Mouse (Mus musculus): ENCODE results near the gene Alyref. TPM values are rescaled to one million over a fixed set of nuclear protein-coding genes. Genes with fewer than 3 reads are reported as not detected.
A peak's percentile ranks its signal among the peaks of the same experiment; 100 is the strongest.

Alyref gene
- polyA plus RNA-seq, 1 experiment, result 113 TPM

DNA sequence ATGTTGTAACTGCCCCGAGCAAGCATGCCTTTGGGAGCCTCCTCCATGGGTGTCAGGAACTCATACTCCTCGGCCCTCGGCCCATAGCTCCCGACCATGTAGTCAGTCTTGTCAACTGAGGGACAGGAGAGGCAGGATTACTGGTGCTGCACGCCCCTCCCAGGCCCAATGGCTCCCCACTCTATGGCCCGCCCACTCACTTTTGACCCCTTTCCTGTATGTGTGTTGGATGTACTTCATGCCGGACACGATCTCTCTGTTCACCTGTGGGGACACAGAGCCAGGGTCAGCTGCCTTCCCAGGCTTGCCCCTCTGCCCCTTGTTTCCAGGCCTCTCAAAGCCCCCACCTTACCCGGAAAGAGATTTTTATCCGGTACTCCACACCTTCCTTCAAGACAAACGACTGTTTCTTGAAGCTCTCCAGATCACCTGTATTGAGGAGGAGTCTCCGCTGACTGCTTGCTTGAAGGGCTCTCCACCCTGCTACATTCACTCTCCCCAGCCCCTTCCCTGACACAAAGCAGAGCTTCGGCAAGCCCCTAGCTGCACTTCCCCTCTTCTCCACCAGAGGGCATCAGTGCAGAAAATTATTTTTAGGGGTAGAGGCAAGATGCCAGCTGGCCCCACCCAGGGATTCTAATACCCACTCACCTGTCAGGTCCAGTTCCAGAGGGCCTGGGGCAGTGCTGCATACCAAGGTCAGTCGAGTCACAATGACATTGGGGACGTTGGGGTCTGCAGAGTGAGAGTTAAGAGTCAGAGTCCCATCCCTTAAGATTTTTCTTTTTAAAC lies 18.7 kb downstream of the Alyref start:
- Histone ChIP-seq H3K4me3 (peak overlapping the region; percentile 99), H3K36me3 (ENCODE audit: control insufficient read depth, insufficient read depth) (peaks cover 24% of the 10 kb centered on the region), H3K4me2 (ENCODE audit: low read depth) (peak overlapping the region; percentile 100), H3K27me3 (ENCODE audit: control insufficient read depth, insufficient read depth, insufficient read length) (no peaks in the 10 kb centered on the region), H3ac (ENCODE audit: control insufficient read depth, insufficient read length) (peak overlapping the region; percentile 90), H3K79me2 (ENCODE audit: control insufficient read depth, insufficient read depth) (peaks cover 25% of the 10 kb centered on the region)
- TF ChIP-seq MYOD1 (IDR thresholded peaks at IDR 0.05; ENCODE audit: control insufficient read depth in 1 of 3, insufficient read length in 2 of 3, low read depth in 2 of 3) (peak in 2 of 3 experiments; percentile 6 to 67), E2F4 (IDR thresholded peaks at IDR 0.05; ENCODE audit: insufficient read depth) (no peak), POLR2AphosphoS2 (IDR thresholded peaks at IDR 0.05; ENCODE audit: insufficient read length, low read depth) (no peak), TCF3 (IDR thresholded peaks at IDR 0.05; ENCODE audit: insufficient read length, low read depth) (no peak), TCF12 (IDR thresholded peaks at IDR 0.05; ENCODE audit: insufficient read depth, poor library complexity, severe bottlenecking) (no peak), CEBPB (IDR thresholded peaks at IDR 0.05; ENCODE audit: insufficient read depth, poor library complexity, severe bottlenecking) (no peak), POLR2A (IDR thresholded peaks at IDR 0.05; ENCODE audit: insufficient read length, low read depth) (peak; percentile 9), MYOG (IDR thresholded peaks at IDR 0.05; ENCODE audit: control insufficient read depth in 1 of 3, insufficient read depth in 1 of 3, insufficient read length in 2 of 3, low read depth in 2 of 3) (peak in 1 of 3 experiments; percentile 49), MAX (IDR thresholded peaks at IDR 0.05; ENCODE audit: low read depth) (no peak)

DNA sequence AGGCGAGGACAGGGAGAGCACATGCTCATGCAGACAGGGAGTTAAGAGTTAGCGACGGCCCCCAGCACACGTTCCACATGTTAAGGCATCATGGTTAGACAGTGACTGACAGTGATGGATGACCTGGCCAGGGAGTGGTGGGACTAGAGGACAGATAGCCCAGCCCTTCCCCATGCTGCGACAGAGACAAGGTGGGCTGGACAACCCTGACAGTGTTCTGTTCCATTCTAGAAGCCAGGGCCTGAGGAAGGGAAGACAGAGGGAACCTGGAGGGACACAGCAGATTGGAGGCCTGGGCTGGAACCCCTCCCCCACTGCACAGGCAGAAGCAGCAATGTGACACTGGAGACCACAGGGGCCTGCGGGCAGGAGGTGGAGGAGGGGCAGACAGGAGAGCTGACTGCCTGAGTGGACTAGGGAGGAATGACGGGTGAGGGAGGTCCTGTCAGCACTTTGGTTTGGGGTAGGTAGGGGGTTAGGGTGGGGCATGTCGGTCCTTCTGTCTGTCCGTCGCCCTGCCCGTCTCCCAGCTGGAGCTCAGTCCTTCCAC lies 19.4 kb downstream of the Alyref start:
- H3K4me2 ChIP-seq (ENCODE audit: low read depth), result peak overlapping the region; percentile 100
- TF ChIP-seq POLR2AphosphoS2 (IDR thresholded peaks at IDR 0.05; ENCODE audit: insufficient read length, low read depth) (peak; percentile 42), REST (IDR thresholded peaks at IDR 0.05; ENCODE audit: insufficient read depth, insufficient read length) (no peak)
- no peaks in the 10 kb centered on the region for H3K27me3 ChIP-seq (ENCODE audit: control insufficient read depth, insufficient read depth, insufficient read length)
- peaks cover 24% of the 10 kb centered on the region for H3K36me3 ChIP-seq (ENCODE audit: control insufficient read depth, insufficient read depth)
- peaks cover 32% of the 10 kb centered on the region for H3K79me2 ChIP-seq (ENCODE audit: control insufficient read depth, insufficient read depth)
- H3ac ChIP-seq (ENCODE audit: control insufficient read depth, insufficient read length), result no peak overlapping the region
- peak overlapping the region; percentile 99 for H3K4me3 ChIP-seq

GRCm38 (mm10) chr11:120578024-120578693 lies 20.0 kb downstream of the Alyref start:
- H3K4me3 ChIP-seq, result no peak overlapping the region
- peaks cover 32% of the 10 kb centered on the region for H3K79me2 ChIP-seq (ENCODE audit: control insufficient read depth, insufficient read depth)
- no peak overlapping the region for H3ac ChIP-seq (ENCODE audit: control insufficient read depth, insufficient read length)
- TF ChIP-seq POLR2AphosphoS2 (IDR thresholded peaks at IDR 0.05; ENCODE audit: insufficient read length, low read depth) (peak; percentile 26), MYOG (IDR thresholded peaks at IDR 0.05; ENCODE audit: control insufficient read depth in 1 of 3, insufficient read depth in 1 of 3, insufficient read length in 2 of 3, low read depth in 2 of 3) (no peak), E2F4 (IDR thresholded peaks at IDR 0.05; ENCODE audit: insufficient read depth) (no peak), TCF12 (IDR thresholded peaks at IDR 0.05; ENCODE audit: insufficient read depth, poor library complexity, severe bottlenecking) (no peak), MYOD1 (IDR thresholded peaks at IDR 0.05; ENCODE audit: control insufficient read depth in 1 of 3, insufficient read length in 2 of 3, low read depth in 2 of 3) (no peak), MAX (IDR thresholded peaks at IDR 0.05; ENCODE audit: low read depth) (no peak), TCF3 (IDR thresholded peaks at IDR 0.05; ENCODE audit: insufficient read length, low read depth) (no peak), CEBPB (IDR thresholded peaks at IDR 0.05; ENCODE audit: insufficient read depth, poor library complexity, severe bottlenecking) (no peak)
- no peak overlapping the region for H3K4me2 ChIP-seq (ENCODE audit: low read depth)
- peaks cover 24% of the 10 kb centered on the region for H3K36me3 ChIP-seq (ENCODE audit: control insufficient read depth, insufficient read depth)
- H3K27me3 ChIP-seq (ENCODE audit: control insufficient read depth, insufficient read depth, insufficient read length), result no peaks in the 10 kb centered on the region

DNA sequence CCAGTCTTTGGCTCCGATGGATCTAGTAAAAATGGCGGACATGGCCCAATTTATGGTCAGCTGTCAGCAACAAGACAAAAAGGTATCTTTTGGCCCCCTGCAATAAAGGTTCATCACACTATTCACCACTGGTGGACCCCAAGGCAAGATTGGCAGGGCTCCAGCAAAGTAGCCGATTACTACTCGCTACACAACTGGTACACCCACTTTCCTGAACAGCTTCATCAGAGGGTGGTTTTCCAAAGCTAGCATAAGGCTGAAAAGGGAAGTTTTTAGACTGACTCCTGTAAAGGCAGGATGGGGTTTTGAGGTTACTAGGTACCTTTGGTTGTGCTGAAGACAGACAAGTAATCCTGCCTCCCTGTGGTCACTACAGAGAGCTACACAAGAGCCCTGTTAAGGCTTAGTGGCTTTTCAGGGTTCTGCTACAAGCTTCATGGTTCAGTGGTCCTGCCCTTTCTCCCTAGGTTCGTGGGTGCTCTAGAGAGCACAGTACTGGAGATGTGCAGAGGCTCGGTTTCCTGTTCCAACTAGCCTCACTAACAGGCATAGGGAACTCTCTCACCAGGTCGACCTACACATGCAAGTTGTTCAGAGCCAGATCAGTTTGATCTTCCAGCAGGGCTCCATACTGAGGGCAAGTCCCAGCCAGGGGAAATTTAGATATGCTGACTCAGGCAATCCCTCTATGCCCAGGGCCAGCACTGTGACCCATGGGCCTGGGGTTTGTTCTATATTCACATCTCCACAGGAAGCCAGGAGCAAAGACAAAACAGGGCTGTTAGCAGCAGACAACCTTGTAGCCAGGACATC lies 20.7 kb downstream of the Alyref start:
- Histone ChIP-seq H3K36me3 (ENCODE audit: control insufficient read depth, insufficient read depth) (peaks cover 24% of the 10 kb centered on the region), H3ac (ENCODE audit: control insufficient read depth, insufficient read length) (no peak overlapping the region), H3K79me2 (ENCODE audit: control insufficient read depth, insufficient read depth) (peaks cover 34% of the 10 kb centered on the region), H3K4me2 (ENCODE audit: low read depth) (no peak overlapping the region), H3K27me3 (ENCODE audit: control insufficient read depth, insufficient read depth, insufficient read length) (no peaks in the 10 kb centered on the region), H3K4me3 (no peak overlapping the region)
- TF ChIP-seq MYOD1 (IDR thresholded peaks at IDR 0.05; ENCODE audit: control insufficient read depth in 1 of 3, insufficient read length in 2 of 3, low read depth in 2 of 3) (no peak), REST (IDR thresholded peaks at IDR 0.05; ENCODE audit: insufficient read depth, insufficient read length) (no peak), POLR2AphosphoS2 (IDR thresholded peaks at IDR 0.05; ENCODE audit: insufficient read length, low read depth) (peak; percentile 8), SRF (IDR thresholded peaks at IDR 0.05; ENCODE audit: control insufficient read depth, insufficient read length, low read depth) (no peak)

Data from myocyte (in vitro differentiated cells).